8 mouse cellular contexts compared by ENCODE assay signal in genomic region chr8:71675456-71676019, GRCm38 (mm10). TPM values are rescaled to one million over a fixed set of nuclear protein-coding genes. Genes with fewer than 3 reads are reported as not detected.
DNase-seq lines count a peak whose midpoint lies in the region; ATAC-seq lines count a peak whose summit lies in the region.

No protein-coding gene starts in this region.

- H3K9ac ChIP-seq in neural tube, embryonic 12.5 days: no peak overlapping the region
- no peak overlapping the region for H3K9ac ChIP-seq in limb, embryonic 12.5 days (replicated peaks)
- H3K9ac ChIP-seq in stomach, embryonic 14.5 days (replicated peaks; ENCODE audit: low read depth, low read length): no peak overlapping the region

- DNase-seq in cerebellum, adult 9-10 months: peak; percentile 57
- no peak for DNase-seq in neural tube, embryonic 10.5 days (ENCODE audit: extremely low spot score, low spot score)
- DNase-seq in adrenal gland, adult 8-10 months: no peak
- no peak for DNase-seq in right cerebral cortex, postnatal 25 days

- H3K36me3 ChIP-seq in neural tube, embryonic 12.5 days: no peaks in the 10 kb centered on the region
- H3K36me3 ChIP-seq in limb, embryonic 12.5 days: no peaks in the 10 kb centered on the region
- no peaks in the 10 kb centered on the region for H3K36me3 ChIP-seq in stomach, embryonic 14.5 days (ENCODE audit: control insufficient read depth, insufficient read depth, low read length)

- peaks cover 68% of the 10 kb centered on the region for H3K27me3 ChIP-seq in neural tube, embryonic 12.5 days (replicated peaks)
- H3K27me3 ChIP-seq in limb, embryonic 12.5 days: peaks cover 80% of the 10 kb centered on the region
- peaks cover 22% of the 10 kb centered on the region for H3K27me3 ChIP-seq in stomach, embryonic 14.5 days (ENCODE audit: control insufficient read depth, insufficient read depth, low read length)

- H3K4me2 ChIP-seq in neural tube, embryonic 12.5 days (replicated peaks): peak overlapping the region; percentile 93; the same call in 1 of the 2 replicates
- peak overlapping the region; percentile 90 for H3K4me2 ChIP-seq in limb, embryonic 12.5 days
- H3K4me2 ChIP-seq in stomach, embryonic 14.5 days (replicated peaks; ENCODE audit: low read depth, low read length): peak overlapping the region; percentile 65

- peaks cover 17% of the 10 kb centered on the region for H3K4me1 ChIP-seq in neural tube, embryonic 12.5 days
- H3K4me1 ChIP-seq in limb, embryonic 12.5 days (replicated peaks): peaks cover 33% of the 10 kb centered on the region
- H3K4me1 ChIP-seq in stomach, embryonic 14.5 days (ENCODE audit: control insufficient read depth, insufficient read depth, low read length): peaks cover 17% of the 10 kb centered on the region; the same call in 1 of the 2 replicates

- H3K4me3 ChIP-seq in neural tube, embryonic 12.5 days: no peak overlapping the region
- peak overlapping the region; percentile 67 for H3K4me3 ChIP-seq in limb, embryonic 12.5 days (replicated peaks)
- peak overlapping the region; percentile 58 for H3K4me3 ChIP-seq in stomach, embryonic 14.5 days (ENCODE audit: low read depth, low read length)

- no peaks in the 10 kb centered on the region for H3K9me3 ChIP-seq in neural tube, embryonic 12.5 days
- no peaks in the 10 kb centered on the region for H3K9me3 ChIP-seq in limb, embryonic 12.5 days
- H3K9me3 ChIP-seq in stomach, embryonic 14.5 days (ENCODE audit: control insufficient read depth, low read depth, low read length): no peaks in the 10 kb centered on the region

- 30% methylated on average over 9 of the region's 9 CpGs for WGBS in neural tube, embryonic 12.5 days
- WGBS in limb, embryonic 12.5 days: 33% methylated on average over 9 of the region's 9 CpGs
- 40% methylated on average over 9 of the region's 9 CpGs for WGBS in stomach, embryonic 14.5 days

- ATAC-seq in cerebellum, adult (ENCODE audit: insufficient number of reproducible peaks, low FRiP score, low TSS enrichment): no peak
- ATAC-seq in neural tube, embryonic 12.5 days (ENCODE audit: low FRiP score, low read depth): no peak
- ATAC-seq in limb, embryonic 12.5 days (ENCODE audit: insufficient number of reproducible peaks, insufficient read depth, low FRiP score, low TSS enrichment, low read depth): no peak
- no peak for ATAC-seq in stomach, embryonic 14.5 days (ENCODE audit: insufficient number of reproducible peaks, insufficient read depth, low FRiP score, low read depth)

- no peak overlapping the region for H3K27ac ChIP-seq in neural tube, embryonic 12.5 days
- no peak overlapping the region for H3K27ac ChIP-seq in limb, embryonic 12.5 days
- H3K27ac ChIP-seq in stomach, embryonic 14.5 days (ENCODE audit: low read length): peak overlapping the region; percentile 75; the same call in 1 of the 2 replicates

RNA-seq across cellular contexts. Expression of gene Jak3, which starts 0.6 kb away (rescaled TPM):
- polyA plus RNA-seq in neural tube, embryonic 12.5 days (2016; fragmentation: Nextera tagmentation; extraction: Ambion mirVana): 3.8 and 4.2 TPM in 2 replicates
- 3.8 and 4.4 TPM in 2 replicates for polyA plus RNA-seq in limb, embryonic 12.5 days (2016; fragmentation: Nextera tagmentation; extraction: Ambion mirVana)
- polyA plus RNA-seq in stomach, embryonic 14.5 days (2014; fragmentation: Nextera tagmentation; extraction: Ambion mirVana): 5.4 and 6.0 TPM in 2 replicates
- total RNA-seq in adrenal gland, adult 8-10 months (2022): 10 to 100 TPM; 10.7 to 21.8 (median 16.6) TPM

RNA-seq across cellular contexts. Expression of gene Unc13a, which starts 4.0 kb away (rescaled TPM):
- 16.3 and 16.7 TPM in 2 replicates for polyA plus RNA-seq in neural tube, embryonic 12.5 days (2016; fragmentation: Nextera tagmentation; extraction: Ambion mirVana)
- 0.60 and 0.86 TPM in 2 replicates for polyA plus RNA-seq in limb, embryonic 12.5 days (2016; fragmentation: Nextera tagmentation; extraction: Ambion mirVana)
- 1.4 and 1.7 TPM in 2 replicates for polyA plus RNA-seq in stomach, embryonic 14.5 days (2014; fragmentation: Nextera tagmentation; extraction: Ambion mirVana)
- total RNA-seq in adrenal gland, adult 8-10 months (2022): 10 to 100 TPM in 3 of 4 experiments, 1 to 10 TPM in 1; 9.8 to 11.8 (median 11.4) TPM

RNA-seq across cellular contexts. Expression of gene Insl3, which starts 13.5 kb away (rescaled TPM):
- 1.2 TPM in 1 of 2 replicates, not detected in the other for polyA plus RNA-seq in neural tube, embryonic 12.5 days (2016; fragmentation: Nextera tagmentation; extraction: Ambion mirVana)
- 0.54 and 0.64 TPM in 2 replicates for polyA plus RNA-seq in limb, embryonic 12.5 days (2016; fragmentation: Nextera tagmentation; extraction: Ambion mirVana)
- polyA plus RNA-seq in stomach, embryonic 14.5 days (2014; fragmentation: Nextera tagmentation; extraction: Ambion mirVana): 1.3 and 1.7 TPM in 2 replicates
- 10 to 100 TPM in 1 of 4 experiments, 1 to 10 TPM in 3; 3.9 to 12.3 (median 7.1) TPM for total RNA-seq in adrenal gland, adult 8-10 months (2022)

RNA-seq across cellular contexts. Expression of gene B3gnt3, which starts 26.1 kb away (rescaled TPM):
- polyA plus RNA-seq in neural tube, embryonic 12.5 days (2016; fragmentation: Nextera tagmentation; extraction: Ambion mirVana): 0.54 and 0.67 TPM in 2 replicates
- polyA plus RNA-seq in limb, embryonic 12.5 days (2016; fragmentation: Nextera tagmentation; extraction: Ambion mirVana): 0.70 and 1.1 TPM in 2 replicates
- 4.7 and 5.4 TPM in 2 replicates for polyA plus RNA-seq in stomach, embryonic 14.5 days (2014; fragmentation: Nextera tagmentation; extraction: Ambion mirVana)
- total RNA-seq in adrenal gland, adult 8-10 months (2022): 1 to 10 TPM; 3.0 to 5.1 (median 4.4) TPM

RNA-seq across cellular contexts. Expression of gene Fcho1, which starts 50.0 kb away (rescaled TPM):
- polyA plus RNA-seq in neural tube, embryonic 12.5 days (2016; fragmentation: Nextera tagmentation; extraction: Ambion mirVana): 34.4 and 38.4 TPM in 2 replicates
- 5.5 and 6.0 TPM in 2 replicates for polyA plus RNA-seq in limb, embryonic 12.5 days (2016; fragmentation: Nextera tagmentation; extraction: Ambion mirVana)
- polyA plus RNA-seq in stomach, embryonic 14.5 days (2014; fragmentation: Nextera tagmentation; extraction: Ambion mirVana): 5.5 and 7.4 TPM in 2 replicates
- 1 to 10 TPM; 2.1 to 6.2 (median 3.7) TPM for total RNA-seq in adrenal gland, adult 8-10 months (2022)
